In genomic region chr12:31578691-31579476, GRCm38 (mm10) we compare ENCODE assay signal across 17 mouse cellular contexts. TPM values are rescaled to one million over a fixed set of nuclear protein-coding genes. Genes with fewer than 3 reads are reported as not detected.
DNase-seq lines count a peak whose midpoint lies in the region; ATAC-seq lines count a peak whose summit lies in the region.
"Had no signal": no experiment of that assay in that cellular context is flagged by ENCODE, and none has a peak within 500 bp of the region (broad histone marks: within the 10 kb centered on the region; RNA-seq: fewer than 3 reads in every experiment).

No protein-coding gene starts in this region.

- no peaks in the 10 kb centered on the region for H3K27me3 ChIP-seq in forebrain, embryonic 16.5 days (replicated peaks; ENCODE audit: control insufficient read depth, insufficient read depth, low read length)
- no peaks in the 10 kb centered on the region for H3K27me3 ChIP-seq in forebrain, embryonic 13.5 days
- no peaks in the 10 kb centered on the region for H3K27me3 ChIP-seq in kidney, embryonic 15.5 days
- H3K27me3 ChIP-seq: liver, embryonic 13.5 days had no signal

- H3K4me2 ChIP-seq in forebrain, embryonic 16.5 days (ENCODE audit: low read length) = no peak overlapping the region
- H3K4me2 ChIP-seq in forebrain, embryonic 13.5 days = no peak overlapping the region
- no peak overlapping the region for H3K4me2 ChIP-seq in kidney, embryonic 15.5 days
- H3K4me2 ChIP-seq: liver, embryonic 13.5 days had no signal

- H3K4me1 ChIP-seq in forebrain, embryonic 16.5 days (replicated peaks; ENCODE audit: control insufficient read depth, insufficient read depth, low read length) = peaks cover 11% of the 10 kb centered on the region
- H3K4me1 ChIP-seq in forebrain, embryonic 13.5 days = peaks cover 12% of the 10 kb centered on the region
- H3K4me1 ChIP-seq in kidney, embryonic 15.5 days = no peaks in the 10 kb centered on the region
- H3K4me1 ChIP-seq: liver, embryonic 13.5 days had no signal

- no peak overlapping the region for H3K27ac ChIP-seq in forebrain, embryonic 16.5 days (ENCODE audit: low read length)
- H3K27ac ChIP-seq in forebrain, embryonic 13.5 days = no peak overlapping the region
- no peak overlapping the region for H3K27ac ChIP-seq in kidney, embryonic 15.5 days
- H3K27ac ChIP-seq: kidney, postnatal 0 days; liver, embryonic 13.5 days had no signal

- peak; percentile 54 for DNase-seq in right cerebral cortex, adult 18-20 months
- no peak for DNase-seq in right cerebral cortex, postnatal 4 days
- peak; percentile 40 to 52 for DNase-seq in layer of hippocampus, postnatal 36 days
- no peak for DNase-seq in ovary, adult 18-20 months (ENCODE audit: low spot score)
- DNase-seq: cerebellum, adult 11 months; liver, embryonic 13.5 days; lung, postnatal 10 days; spleen, adult 18-20 months had no signal

- ATAC-seq in forebrain, embryonic 16.5 days = peak; percentile 22; the same call in 1 of the 2 replicates
- ATAC-seq in forebrain, embryonic 13.5 days = no peak
- no peak for ATAC-seq in erythroblast, adult 5-6 weeks (replicated peaks; ENCODE audit: low FRiP score, poor library complexity, severe bottlenecking)
- ATAC-seq in kidney, embryonic 15.5 days (replicated peaks; ENCODE audit: low FRiP score) = no peak

- 67% methylated on average over 8 of the region's 8 CpGs for WGBS in forebrain, embryonic 16.5 days
- WGBS in forebrain, embryonic 13.5 days = 87% methylated on average over 8 of the region's 8 CpGs
- WGBS in kidney, embryonic 15.5 days = 82% methylated on average over 8 of the region's 8 CpGs

- H3K4me3 ChIP-seq in forebrain, embryonic 16.5 days (replicated peaks; ENCODE audit: low read length) = no peak overlapping the region
- H3K4me3 ChIP-seq in forebrain, embryonic 13.5 days = no peak overlapping the region
- H3K4me3 ChIP-seq in kidney, embryonic 15.5 days (replicated peaks) = no peak overlapping the region
- H3K4me3 ChIP-seq: liver, embryonic 13.5 days had no signal

- H3K36me3 ChIP-seq in forebrain, embryonic 16.5 days (ENCODE audit: control insufficient read depth, insufficient read depth) = no peaks in the 10 kb centered on the region
- H3K36me3 ChIP-seq in forebrain, embryonic 13.5 days (ENCODE audit: poor library complexity, severe bottlenecking) = no peaks in the 10 kb centered on the region
- no peaks in the 10 kb centered on the region for H3K36me3 ChIP-seq in kidney, embryonic 15.5 days
- H3K36me3 ChIP-seq: liver, embryonic 13.5 days had no signal

- no peak overlapping the region for H3K9ac ChIP-seq in forebrain, embryonic 16.5 days (replicated peaks; ENCODE audit: low read depth, low read length)
- no peak overlapping the region for H3K9ac ChIP-seq in forebrain, embryonic 13.5 days
- no peak overlapping the region for H3K9ac ChIP-seq in kidney, embryonic 15.5 days
- H3K9ac ChIP-seq: liver, embryonic 13.5 days had no signal

- no peaks in the 10 kb centered on the region for H3K9me3 ChIP-seq in forebrain, embryonic 16.5 days (ENCODE audit: control insufficient read depth, low read length)
- H3K9me3 ChIP-seq in forebrain, embryonic 13.5 days (replicated peaks) = no peaks in the 10 kb centered on the region
- no peaks in the 10 kb centered on the region for H3K9me3 ChIP-seq in kidney, embryonic 15.5 days (replicated peaks)
- H3K9me3 ChIP-seq: liver, embryonic 13.5 days had no signal

RNA-seq across cellular contexts. Expression of gene Slc26a4, which starts 19.1 kb away (rescaled TPM):
- polyA plus RNA-seq in forebrain, embryonic 16.5 days (2015; fragmentation: Nextera tagmentation; extraction: Ambion mirVana) = 0.26 TPM in 1 of 2 replicates, not detected in the other
- polyA plus RNA-seq in forebrain, embryonic 13.5 days (2015; fragmentation: Nextera tagmentation; extraction: Ambion mirVana) = 0.05 TPM in 1 of 2 replicates, not detected in the other
- total RNA-seq in layer of hippocampus, postnatal 36 days (2021) = 10 to 100 TPM; 11.8 to 11.9 TPM
- not detected in 2 replicates for total RNA-seq in erythroblast, adult 5-6 weeks (2015; ENCODE audit: low replicate concordance)
- not detected in 2 replicates for total RNA-seq in erythroblast, adult 5-6 weeks (2017; ENCODE audit: low replicate concordance)
- polyA plus RNA-seq in kidney, embryonic 15.5 days (2015; fragmentation: Nextera tagmentation; extraction: Ambion mirVana) = 0.77 and 0.99 TPM in 2 replicates
- total RNA-seq: common myeloid progenitor, adult 5-6 weeks; ES-E14; gastrocnemius, adult 18-20 months; neutrophil, adult 5-6 weeks had no signal
- polyA plus RNA-seq: liver, embryonic 13.5 days had no signal

RNA-seq across cellular contexts. Expression of gene Bcap29, which starts 55.6 kb away (rescaled TPM):
- polyA plus RNA-seq in forebrain, embryonic 16.5 days (2015; fragmentation: Nextera tagmentation; extraction: Ambion mirVana) = 29.8 and 30.7 TPM in 2 replicates
- polyA plus RNA-seq in forebrain, embryonic 13.5 days (2015; fragmentation: Nextera tagmentation; extraction: Ambion mirVana) = 27.1 and 30.0 TPM in 2 replicates
- 10 to 100 TPM; 35.1 to 42.4 TPM for total RNA-seq in layer of hippocampus, postnatal 36 days (2021)
- total RNA-seq in erythroblast, adult 5-6 weeks (2015; ENCODE audit: low replicate concordance) = 13.2 and 25.0 TPM in 2 replicates
- total RNA-seq in erythroblast, adult 5-6 weeks (2017; ENCODE audit: low replicate concordance) = 5.7 and 6.7 TPM in 2 replicates
- 29.2 and 33.6 TPM in 2 replicates for polyA plus RNA-seq in kidney, embryonic 15.5 days (2015; fragmentation: Nextera tagmentation; extraction: Ambion mirVana)

Comparison
In these comparisons a context has a peak if more than half of its experiments do, and no peak if none do; other contexts are left out.
1. DNase-seq: peak in right cerebral cortex, adult 18-20 months (single experiment) and layer of hippocampus, postnatal 36 days (2 of 2); none in right cerebral cortex, postnatal 4 days (single experiment) and ovary, adult 18-20 months (single experiment).